Mouse (Mus musculus) lung, postnatal 0 days (tissue): ENCODE measurements around the gene Rpa2. TPM values are rescaled to one million over a fixed set of nuclear protein-coding genes. Genes with fewer than 3 reads are reported as not detected.
"Not testable (repeated sequence)": the region's sequence is repeated elsewhere in the genome, so short reads cannot be mapped to it uniquely, and the experiment has no call there.

Experiments used
- ATAC-seq: fragments of 200-750 bp; cut with Nextera tagmentation; 2 replicates; pipeline ENCODE4 v1.8.0; 2017; ENCODE audit warnings: moderate library complexity
- DNase-seq: peaks from one replicate; pipeline ENCODE4 v3.0.0-alpha.2; 2016; ENCODE audit warnings: low spot score
- H3K27ac ChIP-seq: fragments of 300-500 bp; sonication (generic); 2 replicates; pipeline ENCODE4 v1.5.1; 2014; ENCODE audit warnings: antibody characterized with exemption, mild to moderate bottlenecking, low read length, mixed read lengths
- H3K27me3 ChIP-seq: fragments of 300-500 bp; sonication (generic); replicated peaks from 2 replicates; pipeline ENCODE4 v1.6.1; 2014; ENCODE audit warnings: low read length, mixed read lengths; ENCODE audit not compliant: insufficient read depth
- H3K36me3 ChIP-seq: fragments of 300-500 bp; sonication (generic); 2 replicates; pipeline ENCODE4 v1.6.1; 2014; ENCODE audit warnings: low read length, mixed read lengths; ENCODE audit not compliant: insufficient read depth
- H3K4me1 ChIP-seq: fragments of 300-500 bp; sonication (generic); 2 replicates; pipeline ENCODE4 v1.6.1; 2014; ENCODE audit warnings: antibody characterized with exemption, low read depth, low read length, mixed read lengths; ENCODE audit not compliant: insufficient read depth
- H3K4me2 ChIP-seq: fragments of 300-500 bp; sonication (generic); replicated peaks from 2 replicates; pipeline ENCODE4 v1.6.1; 2014; ENCODE audit warnings: low read depth, mild to moderate bottlenecking, low read length, moderate library complexity, mixed read lengths
- H3K4me3 ChIP-seq: fragments of 300-500 bp; sonication (generic); 2 replicates; pipeline ENCODE4 v1.5.1; 2014; ENCODE audit warnings: low read depth, low read length
- H3K9ac ChIP-seq: fragments of 300-500 bp; sonication (generic); replicated peaks from 2 replicates; pipeline ENCODE4 v1.6.1; 2014; ENCODE audit warnings: low read depth, mild to moderate bottlenecking
- H3K9me3 ChIP-seq: fragments of 300-500 bp; sonication (generic); 2 replicates; pipeline ENCODE4 v1.6.1; 2016; ENCODE audit warnings: low read length, mixed read lengths
- CTCF ChIP-seq: IDR thresholded peaks from 2 replicates; pipeline ENCODE4 v1.5.1; 2016; ENCODE audit warnings: antibody characterized with exemption, mild to moderate bottlenecking
- EP300 ChIP-seq: IDR thresholded peaks from 2 replicates; pipeline ENCODE4 v1.6.1; 2016; ENCODE audit warnings: antibody characterized with exemption, mild to moderate bottlenecking, control low read depth
- WGBS: fragments of 180-500 bp; shearing (Covaris S2); extraction: QIAGEN DNeasy Blood & Tissue Kit; methylation state at CpG from one replicate; pipeline ENCODE4 v1.1.7; 2014; 5-methylcytosine and 5-hydroxymethylcytosine counted together
- polyA plus RNA-seq: library from polyadenylated mRNA; unstranded; fragments of >200 nt; fragmentation: Nextera tagmentation; extraction: Ambion mirVana; gene quantifications from 2 replicates; pipeline ENCODE4 v1.2.1, GENCODE M21; 2015

The Rpa2 gene
- polyA plus RNA-seq, 1 experiment from 2014 or later: 23.9 TPM

DNA sequence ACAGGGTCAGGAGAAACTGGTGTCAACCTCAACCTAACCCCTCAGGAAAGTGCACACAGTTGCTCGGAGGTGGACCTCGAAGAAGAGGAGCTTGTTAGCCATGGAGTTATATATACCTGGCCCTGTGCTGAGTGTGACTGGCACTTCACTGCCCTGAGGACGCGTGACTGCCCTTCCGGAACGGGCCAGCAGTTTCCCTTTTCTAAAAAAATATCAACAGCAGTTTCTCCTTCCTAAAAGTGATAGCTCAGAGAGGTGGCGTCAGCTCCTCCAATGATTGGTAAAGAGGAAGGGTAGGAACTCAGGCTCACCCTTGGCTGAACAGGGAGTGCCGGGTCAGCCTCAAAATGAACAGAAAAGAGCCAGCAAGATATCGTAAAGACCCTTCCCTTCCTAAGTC, 25.9 kb downstream of the Rpa2 start:
- Histone ChIP-seq H3K4me3 (no peak overlapping the region), H3K36me3 (no peaks in the 10 kb centered on the region), H3K4me2 (no peak overlapping the region), H3K9me3 (no peaks in the 10 kb centered on the region), H3K27me3 (0 out of 2 replicates have a peak, but pooled peaks cover 10% of the 10 kb centered on the region), H3K4me1 (no peaks in the 10 kb centered on the region; the same call in 1 of the 2 replicates), H3K27ac (no peak overlapping the region), H3K9ac (no peak overlapping the region)
- DNase-seq: peak; percentile 51
- TF ChIP-seq EP300: no peak
- no peak for TF ChIP-seq CTCF
- no peak; the same call in 1 of the 2 replicates for ATAC-seq
- 45% methylated on average over 9 of the region's 9 CpGs for WGBS

DNA sequence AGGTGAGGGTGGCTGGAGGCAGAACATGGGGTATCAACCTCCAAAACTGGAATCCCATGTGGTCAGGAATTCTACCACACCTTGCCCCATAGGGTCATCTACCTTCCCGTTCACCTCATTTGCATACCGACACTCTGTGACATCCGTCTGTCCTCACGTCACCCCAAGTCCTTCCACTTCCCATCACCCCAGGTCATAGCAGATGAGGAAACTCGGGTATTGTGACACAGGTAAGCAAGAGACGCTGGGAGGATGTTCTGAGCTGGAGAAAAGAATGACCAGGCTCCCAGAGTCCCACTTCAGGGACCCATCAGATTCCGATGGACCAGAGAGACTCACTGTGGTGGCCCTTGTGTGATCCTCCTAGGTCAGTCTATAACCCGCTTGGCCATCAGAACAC, 26.6 kb downstream of the Rpa2 start:
- 63% methylated on average over 8 of the region's 8 CpGs for WGBS
- Histone ChIP-seq H3K4me1 (no peaks in the 10 kb centered on the region; the same call in 1 of the 2 replicates), H3K36me3 (no peaks in the 10 kb centered on the region), H3K4me2 (0 out of 2 replicates have a peak overlapping the region, but pooled peaks have one; percentile 52), H3K4me3 (peak overlapping the region; percentile 12; the same call in 1 of the 2 replicates), H3K9ac (no peak overlapping the region), H3K27me3 (0 out of 2 replicates have a peak, but pooled peaks cover 10% of the 10 kb centered on the region), H3K27ac (no peak overlapping the region), H3K9me3 (no peaks in the 10 kb centered on the region)
- ATAC-seq (peak; percentile 55), DNase-seq (peak; percentile 57)
- TF ChIP-seq CTCF (no peak), EP300 (no peak)

DNA sequence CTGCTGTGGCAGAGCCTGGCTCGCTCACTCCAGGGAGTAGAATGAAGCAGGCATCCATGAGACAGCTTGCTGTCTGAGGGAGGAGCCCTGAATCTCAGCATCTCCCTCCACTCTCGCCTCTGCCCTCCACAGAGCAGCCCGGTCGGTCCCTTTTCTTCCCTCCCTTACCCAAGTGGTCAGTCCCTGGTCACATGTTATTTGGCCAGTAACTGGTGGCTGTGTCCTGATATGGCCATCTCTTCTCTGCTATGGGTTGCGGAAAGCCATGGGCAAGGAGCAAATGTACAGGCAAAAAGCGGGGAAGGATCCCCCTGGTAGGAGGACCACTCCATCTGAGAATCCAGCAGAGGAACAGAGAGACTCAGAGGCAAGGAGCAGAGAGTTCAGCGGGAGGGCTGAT, 27.0 kb downstream of the Rpa2 start:
- H3K36me3 ChIP-seq: no peaks in the 10 kb centered on the region
- H3K27me3 ChIP-seq: 0 out of 2 replicates have a peak, but pooled peaks cover 10% of the 10 kb centered on the region
- TF ChIP-seq EP300: no peak
- no peak for TF ChIP-seq CTCF
- DNase-seq: no peak
- no peak for ATAC-seq
- H3K9me3 ChIP-seq: no peaks in the 10 kb centered on the region
- peak overlapping the region; percentile 52; the same call in 1 of the 2 replicates for H3K4me2 ChIP-seq
- WGBS: 57% methylated on average over 7 of the region's 7 CpGs
- H3K27ac ChIP-seq: no peak overlapping the region
- H3K4me3 ChIP-seq: peak overlapping the region; percentile 12; the same call in 1 of the 2 replicates
- no peaks in the 10 kb centered on the region; the same call in 1 of the 2 replicates for H3K4me1 ChIP-seq
- no peak overlapping the region for H3K9ac ChIP-seq

DNA sequence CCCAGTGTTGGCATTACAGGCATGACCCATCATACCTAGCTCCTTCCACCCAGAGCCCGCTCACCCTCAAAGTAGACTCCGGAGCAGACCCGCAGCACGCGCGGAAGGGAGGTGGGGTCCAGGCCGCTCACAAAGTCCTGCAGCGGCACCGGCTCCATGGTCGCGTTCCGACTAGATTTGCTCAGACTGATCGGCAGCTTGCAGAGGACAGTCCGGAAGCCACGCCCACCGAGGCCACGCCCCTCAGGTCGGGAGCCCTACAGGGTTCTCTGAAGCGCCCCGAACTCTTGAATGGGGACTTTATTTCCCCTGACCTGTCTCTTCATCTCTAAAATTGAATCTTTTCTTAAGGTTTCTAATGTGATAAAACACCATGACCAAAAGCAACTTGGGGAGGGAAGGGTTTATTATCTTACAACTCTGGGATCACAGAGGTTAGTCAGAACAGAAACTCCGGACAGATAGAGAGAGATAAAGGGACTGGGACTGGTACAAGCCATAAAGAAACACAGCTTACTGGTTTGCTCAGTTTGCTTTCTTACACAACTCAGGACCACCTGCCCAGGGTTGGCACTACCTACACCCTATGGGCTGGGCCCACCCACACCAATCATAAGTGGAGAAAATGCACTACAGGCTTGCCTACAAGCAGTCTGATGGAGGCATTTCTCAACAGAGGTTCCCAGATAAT, 28.2 kb downstream of the Rpa2 start, which contains the start of gene Themis2:
TSS of gene Themis2 (minus strand) at position 192 of the 691 bp plus-strand sequence.
- H3K36me3 ChIP-seq: no peaks in the 10 kb centered on the region
- H3K9me3 ChIP-seq: no peaks in the 10 kb centered on the region
- H3K27me3 ChIP-seq: 0 out of 2 replicates have a peak, but pooled peaks cover 10% of the 10 kb centered on the region
- 2% methylated on average over 21 of the region's 21 CpGs for WGBS
- peak; percentile 68 for ATAC-seq
- no peak within 1 kb of the TSS for H3K27ac ChIP-seq
- peak within 1 kb of the TSS; percentile 52 for H3K4me2 ChIP-seq
- TF ChIP-seq EP300: no peak
- TF ChIP-seq CTCF: no peak
- H3K9ac ChIP-seq: no peak within 1 kb of the TSS
- DNase-seq: peak; percentile 52
- peak within 1 kb of the TSS; percentile 32 for H3K4me3 ChIP-seq
- H3K4me1 ChIP-seq: no peaks in the 10 kb centered on the region; the same call in 1 of the 2 replicates

DNA sequence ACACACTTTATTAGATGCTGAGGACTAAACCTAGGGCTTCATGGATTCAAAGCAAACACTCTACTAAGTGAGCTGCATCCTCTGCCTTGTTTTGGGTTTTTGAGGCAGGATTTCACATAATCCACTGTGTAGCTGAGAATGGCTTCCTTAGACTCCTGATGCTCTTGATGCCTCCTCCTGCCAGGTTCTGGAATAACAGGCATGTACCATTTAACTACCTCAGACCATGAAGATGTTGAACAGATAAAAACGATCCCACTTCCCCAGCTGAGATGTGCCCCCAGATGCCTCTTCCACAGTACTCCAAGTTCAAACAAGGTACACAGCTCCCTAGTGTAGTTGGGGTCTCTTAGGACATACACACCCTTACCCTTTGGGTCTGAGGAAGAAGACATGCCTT, 29.3 kb downstream of the Rpa2 start:
- ATAC-seq (no peak), DNase-seq (no peak)
- H3K27me3 ChIP-seq: 0 out of 2 replicates have a peak, but pooled peaks cover 10% of the 10 kb centered on the region
- 0 out of 2 replicates have a peak, but pooled peaks have one; percentile 3 for TF ChIP-seq CTCF
- no peak for TF ChIP-seq EP300
- no peak overlapping the region for H3K4me2 ChIP-seq
- H3K9ac ChIP-seq: no peak overlapping the region
- no peak overlapping the region for H3K4me3 ChIP-seq
- no peaks in the 10 kb centered on the region; the same call in 1 of the 2 replicates for H3K4me1 ChIP-seq
- H3K9me3 ChIP-seq: no peaks in the 10 kb centered on the region
- no peaks in the 10 kb centered on the region for H3K36me3 ChIP-seq
- H3K27ac ChIP-seq: no peak overlapping the region
- WGBS: 61% methylated on average over 1 of the region's 1 CpGs

DNA sequence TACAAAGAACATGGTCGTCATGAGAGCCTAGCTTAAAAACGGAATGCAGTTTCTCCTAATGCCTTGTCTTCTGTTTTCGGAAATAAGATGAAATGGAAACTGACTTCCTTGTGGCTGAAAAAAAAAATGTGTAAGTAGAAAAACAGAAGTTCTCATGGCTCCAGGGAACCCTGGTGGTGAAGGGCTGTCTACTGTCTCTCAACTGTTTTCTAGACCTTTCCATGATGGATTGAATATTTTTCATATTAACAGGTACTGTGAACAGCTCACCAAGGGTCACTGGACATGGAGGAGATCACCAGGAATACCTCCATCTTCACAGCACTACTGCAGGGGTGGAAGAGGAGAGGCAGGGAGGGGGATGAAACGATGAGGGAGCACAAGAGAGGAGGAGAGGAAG, 29.9 kb downstream of the Rpa2 start:
- H3K4me1 ChIP-seq: no peaks in the 10 kb centered on the region; the same call in 1 of the 2 replicates
- H3K9me3 ChIP-seq: no peaks in the 10 kb centered on the region
- no peak overlapping the region for H3K4me3 ChIP-seq
- ATAC-seq: no peak
- 0 out of 2 replicates have a peak, but pooled peaks cover 10% of the 10 kb centered on the region for H3K27me3 ChIP-seq
- TF ChIP-seq CTCF (no peak), EP300 (no peak)
- H3K27ac ChIP-seq: no peak overlapping the region
- no peaks in the 10 kb centered on the region for H3K36me3 ChIP-seq
- H3K9ac ChIP-seq: no peak overlapping the region
- peak; percentile 17 for DNase-seq
- 67% methylated on average over 4 of the region's 4 CpGs for WGBS
- no peak overlapping the region for H3K4me2 ChIP-seq

DNA sequence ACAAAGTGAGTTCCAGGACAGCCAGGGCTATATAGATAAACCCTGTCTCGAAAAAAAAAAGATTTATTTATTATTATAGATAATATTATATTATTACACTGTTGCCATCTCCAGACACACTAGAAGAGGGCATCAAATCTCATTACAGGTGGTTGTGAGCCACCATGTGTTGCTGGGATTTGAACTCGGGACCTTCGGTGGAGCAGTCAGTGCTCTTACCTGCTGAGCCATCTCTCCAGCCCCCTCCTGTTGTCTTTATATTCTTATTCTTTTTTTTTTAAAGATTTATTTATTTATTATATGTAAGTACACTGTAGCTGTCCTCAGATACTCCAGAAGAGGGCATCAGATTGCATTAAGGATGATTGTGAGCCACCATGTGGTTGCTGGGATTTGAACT, 30.5 kb downstream of the Rpa2 start:
- H3K4me1 ChIP-seq, H3K36me3 ChIP-seq, H3K4me2 ChIP-seq, H3K9me3 ChIP-seq, H3K4me3 ChIP-seq, DNase-seq, H3K27me3 ChIP-seq, ATAC-seq, H3K9ac ChIP-seq, H3K27ac ChIP-seq: not testable (repeated sequence)
- 82% methylated on average over 3 of the region's 3 CpGs for WGBS
